Mouse (Mus musculus) left cerebral cortex, adult 9 months (tissue): ENCODE measurements around the gene Prss21.

ENCODE experiments used
- DNase-seq, 2 experiments: peaks; one replicate each; pipeline ENCODE4 v3.0.0; 2022; ENCODE audit warnings: low spot score in 2 of 2

Gene Prss21

DNA sequence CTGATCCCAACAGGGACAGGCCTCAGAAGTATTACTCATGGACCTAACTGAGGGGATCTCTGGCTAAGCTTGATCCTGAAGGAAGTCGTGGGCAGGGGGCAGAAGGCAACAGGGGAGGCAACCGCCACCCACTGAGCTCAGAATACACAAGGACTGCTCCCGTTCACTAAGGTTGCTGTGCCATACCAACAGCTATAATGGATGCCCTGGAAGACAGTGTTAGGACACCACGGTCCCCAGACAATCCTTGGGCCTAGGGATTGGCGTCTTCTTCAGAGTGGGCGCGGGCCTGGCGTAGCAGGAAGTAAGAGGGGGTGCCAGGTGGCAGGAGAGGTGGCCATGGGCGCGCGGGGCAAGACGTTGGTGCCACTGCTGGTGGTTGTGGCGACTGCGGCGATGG, at the start of gene Prss21:
Prss21 (plus strand) TSS at position 301 of the 400 bp plus-strand sequence.
- no peak for DNase-seq

DNA sequence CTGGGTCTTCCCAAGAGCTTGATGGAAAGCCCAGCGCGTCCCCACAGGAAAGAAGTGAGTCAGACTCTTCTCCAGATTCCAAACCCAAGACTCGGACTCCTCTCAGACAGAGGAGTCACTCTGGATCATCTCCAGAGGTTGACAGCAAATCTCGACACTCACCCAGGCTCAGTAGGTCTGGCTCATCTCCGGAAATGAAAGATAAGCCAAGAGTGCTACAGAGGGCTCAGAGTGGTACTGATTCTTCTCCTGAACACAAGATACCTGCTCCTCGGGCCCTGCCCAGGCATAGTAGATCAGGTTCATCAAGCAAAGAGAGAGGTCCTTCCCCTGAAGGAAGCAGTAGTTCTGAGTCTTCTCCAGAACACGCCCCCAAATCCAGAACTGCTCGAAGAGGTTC, 49.3 kb upstream of the Prss21 start:
- no peak for DNase-seq

DNA sequence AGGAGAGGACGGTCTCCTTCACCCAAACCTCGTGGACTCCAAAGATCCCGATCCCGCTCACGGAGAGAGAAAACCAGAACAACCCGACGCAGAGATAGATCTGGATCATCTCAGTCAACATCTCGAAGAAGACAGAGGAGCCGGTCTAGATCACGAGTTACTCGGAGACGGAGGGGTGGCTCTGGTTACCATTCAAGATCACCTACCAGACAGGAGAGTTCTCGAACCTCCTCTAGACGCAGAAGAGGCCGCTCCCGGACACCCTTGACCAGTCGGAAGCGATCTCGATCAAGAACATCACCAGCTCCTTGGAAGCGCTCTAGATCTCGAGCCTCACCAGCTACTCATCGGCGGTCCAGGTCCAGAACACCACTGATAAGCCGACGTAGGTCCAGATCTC, 48.6 kb upstream of the Prss21 start:
- DNase-seq: no peak

DNA sequence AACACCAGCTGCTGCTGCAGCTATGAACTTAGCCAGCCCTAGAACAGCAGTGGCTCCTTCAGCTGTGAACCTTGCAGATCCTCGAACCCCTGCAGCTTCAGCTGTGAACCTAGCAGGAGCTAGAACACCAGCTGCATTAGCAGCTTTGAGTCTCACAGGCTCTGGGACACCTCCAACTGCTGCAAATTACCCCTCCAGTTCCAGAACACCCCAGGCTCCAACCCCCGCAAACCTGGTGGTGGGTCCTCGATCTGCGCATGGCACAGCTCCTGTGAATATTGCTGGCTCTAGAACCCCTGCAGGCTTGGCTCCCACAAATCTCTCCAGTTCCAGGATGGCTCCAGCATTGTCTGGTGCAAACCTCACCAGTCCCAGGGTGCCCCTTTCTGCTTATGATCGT, 47.1 kb upstream of the Prss21 start:
- DNase-seq: no peak

DNA sequence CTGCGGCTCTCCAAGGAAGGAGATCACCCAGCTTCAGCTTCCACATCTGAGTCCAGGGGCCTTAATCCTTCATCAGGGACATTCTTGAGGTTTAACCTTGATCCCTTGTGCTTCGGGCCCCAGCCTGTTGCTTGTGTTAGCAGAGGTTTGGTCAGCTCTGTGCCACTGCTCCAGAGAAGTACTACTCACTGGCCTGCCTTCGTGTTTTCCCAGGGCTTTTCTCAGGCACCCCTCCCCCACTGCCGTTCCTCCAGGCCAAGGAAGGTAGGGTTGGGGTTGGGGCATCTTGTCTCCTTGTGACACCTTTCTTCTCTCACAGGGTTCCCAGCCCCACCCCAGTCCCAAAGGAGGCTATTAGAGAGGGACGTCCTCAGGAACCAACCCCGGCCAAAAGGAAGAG, 45.8 kb upstream of the Prss21 start:
- DNase-seq: no peak

DNA sequence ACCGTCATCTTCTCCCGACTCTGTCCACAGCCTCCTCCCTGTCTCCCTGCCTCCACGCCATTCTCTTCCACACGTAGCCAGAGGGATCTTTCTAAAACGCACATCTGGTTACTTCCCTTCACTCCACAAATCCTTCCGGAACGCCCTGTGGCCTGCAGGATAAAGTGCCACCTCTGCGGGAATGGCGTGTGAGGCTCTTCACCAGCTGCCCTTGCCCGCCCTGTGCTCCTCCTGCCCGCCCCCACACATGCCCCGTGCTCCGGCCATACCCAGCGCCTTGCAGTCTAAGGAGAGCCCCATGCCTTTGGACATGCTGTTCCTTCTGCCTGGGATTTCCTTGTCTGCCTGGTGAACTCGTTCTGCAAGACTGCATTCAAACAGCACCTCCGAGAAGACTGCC, 44.8 kb upstream of the Prss21 start:
- no peak for DNase-seq

DNA sequence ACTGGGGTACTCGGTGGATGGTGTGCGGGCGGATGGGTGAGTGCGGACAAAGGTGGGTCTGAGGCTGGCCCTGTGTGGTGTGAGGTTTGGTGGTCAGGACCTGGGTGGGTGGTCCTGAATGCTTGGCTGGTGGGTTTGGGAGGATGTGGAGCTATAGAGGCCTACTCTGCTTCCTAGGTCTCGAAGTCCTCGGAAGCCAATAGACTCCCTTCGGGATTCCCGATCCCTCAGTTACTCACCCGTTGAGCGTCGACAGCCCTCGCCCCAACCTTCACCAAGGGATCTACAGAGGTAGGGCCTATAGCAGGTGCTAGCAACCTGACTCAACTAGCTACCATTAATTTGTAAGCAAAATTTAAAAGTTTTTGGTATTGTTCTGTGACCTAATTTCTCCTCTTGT, 44.2 kb upstream of the Prss21 start:
- DNase-seq: no peak

DNA sequence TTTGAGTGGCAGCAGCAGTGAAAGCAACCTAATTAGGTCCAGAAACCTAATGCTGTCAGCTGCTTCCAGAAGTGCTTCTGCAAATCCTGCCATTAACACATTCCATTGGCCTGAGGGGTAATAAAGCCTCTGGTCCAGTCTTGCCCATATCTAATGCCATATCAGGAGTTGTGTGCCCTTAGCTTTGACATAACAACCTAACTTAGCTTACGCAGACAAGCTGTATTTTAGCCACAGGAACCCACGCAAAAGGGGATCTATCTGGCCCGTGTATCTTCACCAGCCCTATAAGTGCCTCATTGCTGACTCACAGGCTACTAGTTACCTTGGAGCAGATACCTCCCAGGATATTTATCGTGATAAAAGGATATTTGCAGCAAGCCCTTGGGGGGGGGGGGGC, 42.3 kb upstream of the Prss21 start:
- DNase-seq: no peak

DNA sequence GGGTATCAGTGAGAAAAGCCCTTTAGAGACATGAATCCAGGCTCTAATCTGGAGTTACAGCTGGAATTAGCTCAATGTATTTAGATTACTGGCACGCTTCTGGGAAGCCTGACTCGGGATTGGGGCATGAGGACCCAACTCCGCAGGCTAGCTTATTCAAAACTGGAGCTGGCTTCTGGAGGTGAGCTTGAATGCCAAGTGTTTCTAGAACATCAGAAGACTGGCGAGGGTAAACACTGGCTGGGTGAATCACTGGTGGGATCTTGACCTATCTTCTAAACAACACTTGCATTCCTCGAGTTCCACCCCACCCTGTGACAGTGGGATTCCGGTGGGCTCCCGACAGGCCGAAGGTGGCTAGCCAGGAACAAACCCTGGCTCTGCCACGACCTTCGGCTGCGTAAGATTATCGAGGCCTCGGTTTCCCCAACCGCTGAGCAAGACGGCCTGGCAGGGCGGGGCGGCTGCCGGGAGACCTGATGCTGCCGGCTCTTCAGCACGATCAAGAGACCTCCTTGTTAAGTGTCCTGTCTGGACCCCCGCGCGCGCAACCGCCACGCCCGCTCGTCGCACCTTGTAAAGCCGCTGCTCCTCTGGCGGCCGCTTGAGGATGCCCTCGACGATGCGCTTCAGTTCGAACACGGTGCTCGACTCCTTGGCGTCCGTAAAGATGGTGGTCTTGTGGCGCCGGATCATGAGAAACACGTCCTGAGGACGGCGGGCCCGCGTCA, 39.4 kb upstream of the Prss21 start:
- peak in 1 of 2 experiments; percentile 60 for DNase-seq

DNA sequence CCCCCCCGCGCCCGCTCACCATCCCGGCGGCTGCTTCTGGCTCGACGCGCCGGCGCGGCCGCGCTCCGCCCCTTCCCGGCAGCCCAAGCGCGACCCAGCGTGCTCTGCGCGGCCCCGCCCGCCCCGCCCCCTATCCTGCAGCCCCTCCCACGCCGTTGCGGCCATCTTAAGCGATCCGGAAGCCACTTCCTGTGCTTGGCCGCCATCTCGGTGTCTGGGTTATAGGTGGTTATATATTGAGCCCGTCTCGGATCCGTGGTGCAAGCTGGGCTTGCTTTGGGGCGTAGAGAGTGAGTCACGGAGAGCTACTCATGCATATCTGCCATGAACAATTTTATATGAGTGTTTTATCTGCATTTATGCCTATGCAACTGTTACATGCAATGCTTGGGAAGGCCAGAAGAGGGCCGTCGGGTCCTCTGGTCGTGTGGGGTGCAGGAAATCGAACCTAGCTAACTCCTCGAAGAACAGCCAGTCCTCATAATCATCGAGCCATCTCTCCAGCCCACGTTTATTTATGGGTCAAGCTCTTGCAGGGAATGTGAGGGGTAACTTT, 38.7 kb upstream of the Prss21 start, which contains the start of gene Elob:
Elob (minus strand) TSS at position 73 of the 556 bp plus-strand sequence.
- DNase-seq: peak; percentile 62 to 86

DNA sequence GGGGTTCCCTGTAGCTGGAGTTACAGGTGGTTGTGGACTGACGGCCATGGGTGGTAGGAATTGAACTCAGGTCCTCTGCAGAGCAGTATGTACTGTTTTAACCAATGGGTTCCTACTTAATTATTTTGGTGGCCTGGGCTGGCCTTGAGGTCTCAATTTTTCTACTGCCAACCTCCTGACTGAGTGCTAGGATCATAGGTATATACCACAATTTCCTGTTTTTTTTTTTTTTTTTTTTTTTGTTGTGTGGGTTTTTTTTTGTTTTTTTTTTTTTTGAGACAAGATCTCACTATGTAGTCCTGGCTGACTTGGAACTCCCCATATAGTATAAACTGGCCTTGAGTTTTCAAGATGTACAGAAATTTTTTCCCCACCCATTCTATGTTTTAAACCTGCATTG, 36.7 kb upstream of the Prss21 start:
- DNase-seq: no peak

DNA sequence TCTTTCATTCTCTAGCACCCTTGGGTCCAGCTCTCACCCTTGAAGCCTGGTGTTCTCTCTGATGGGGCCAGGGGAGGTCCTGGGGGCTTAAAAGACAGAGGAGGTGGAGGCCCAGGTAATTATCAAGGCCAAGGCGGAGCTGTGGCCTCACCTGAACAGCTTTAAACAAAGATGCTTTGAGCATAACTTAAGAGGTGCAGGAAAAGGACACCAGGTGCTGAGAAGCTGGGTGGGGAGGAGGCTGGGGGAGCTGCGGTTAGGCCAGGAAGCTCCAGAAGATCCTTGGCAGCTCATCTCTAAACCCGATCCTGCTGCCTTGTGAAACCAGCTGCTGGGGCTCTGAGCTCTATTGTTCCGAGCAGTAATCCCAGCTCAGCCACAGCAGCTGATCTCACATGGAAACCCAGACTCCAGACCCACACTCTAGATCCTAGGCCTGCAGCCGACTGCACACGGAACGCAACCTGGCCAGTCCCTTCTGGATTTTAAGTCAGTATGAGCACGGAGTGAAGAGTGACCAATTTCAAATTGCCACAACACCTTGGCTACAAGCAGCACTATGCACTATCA, 31.8 kb upstream of the Prss21 start, which contains the start of gene Prss33:
Prss33 (minus strand) TSS at position 51 of the 570 bp plus-strand sequence.
- no peak for DNase-seq

DNA sequence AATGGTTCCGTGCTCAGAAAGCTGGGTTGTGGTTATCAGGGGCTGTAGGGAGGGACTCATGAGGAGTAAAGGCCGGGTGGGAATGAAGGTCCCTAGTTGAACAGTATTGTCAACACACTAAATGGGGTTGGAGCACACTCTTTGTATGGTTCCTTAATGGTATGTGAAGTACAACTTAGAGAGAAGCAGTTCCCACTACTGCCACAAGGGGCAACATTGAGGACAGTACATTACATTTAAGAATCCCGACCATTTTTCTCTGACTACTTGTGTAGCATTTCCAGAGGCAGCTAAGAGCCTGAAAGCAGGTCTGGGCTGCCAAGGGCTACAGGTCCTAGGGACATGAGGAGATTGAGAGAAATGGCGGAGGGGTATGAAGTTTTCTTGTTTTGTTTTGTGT, 26.7 kb upstream of the Prss21 start:
- DNase-seq: peak in 1 of 2 experiments; percentile 63

DNA sequence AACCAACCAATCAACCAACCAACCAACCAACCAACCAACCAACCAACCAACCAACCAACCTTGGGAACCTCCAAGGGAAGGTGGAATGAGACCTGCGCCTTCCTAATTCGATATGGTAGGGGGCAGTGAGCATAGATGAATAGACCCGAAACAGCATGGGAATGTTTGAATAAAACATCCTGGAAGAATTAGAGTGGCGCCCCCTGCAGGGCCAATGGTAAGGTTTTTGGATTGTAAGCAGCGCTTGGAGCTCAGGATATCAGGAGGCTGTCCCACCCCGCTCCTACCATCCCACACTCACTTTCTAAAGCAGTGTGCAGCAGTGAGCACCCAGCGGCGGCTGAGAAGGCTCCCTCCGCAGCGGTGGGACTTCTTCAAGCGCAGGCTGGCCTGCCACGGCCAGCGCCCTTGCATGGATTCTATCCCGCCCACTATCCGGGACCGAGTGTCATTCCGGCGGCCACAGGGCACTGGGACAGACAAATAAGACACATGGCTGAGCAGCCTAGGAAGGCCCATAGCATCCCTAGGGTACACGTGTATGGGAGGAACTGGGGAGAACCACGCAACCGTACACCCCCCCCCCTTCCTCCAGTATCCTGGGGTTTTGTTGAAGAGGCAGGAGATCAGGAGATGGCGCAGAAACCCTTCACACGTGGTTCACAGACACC, 24.6 kb upstream of the Prss21 start:
- no peak for DNase-seq

DNA sequence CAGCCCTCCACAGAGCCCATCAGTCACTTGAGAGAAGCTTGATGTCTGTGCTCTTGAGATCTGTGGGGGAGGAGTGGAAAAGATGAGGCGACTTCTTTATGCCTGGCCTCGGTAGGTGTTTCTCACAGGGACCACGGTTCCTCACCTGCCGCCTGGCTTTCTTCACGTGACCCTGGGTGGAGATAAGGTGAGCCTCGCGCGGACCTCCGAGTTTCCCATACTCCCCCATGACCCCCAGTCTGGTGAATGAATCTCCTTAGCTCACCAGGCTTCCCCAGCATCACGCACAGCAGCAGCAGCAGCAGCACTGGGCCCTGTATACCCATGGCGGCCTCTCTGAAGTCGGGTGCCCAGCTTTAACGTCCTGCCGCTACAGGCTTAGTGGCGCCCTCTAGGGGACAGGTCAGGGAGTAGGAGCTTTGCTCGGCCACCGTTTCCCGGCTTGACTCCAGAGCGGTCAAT, 24.0 kb upstream of the Prss21 start, which contains the start of the genes Prss32 and Prss41:
Prss32 (plus strand) TSS at position 44 of the 462 bp plus-strand sequence.
Prss41 (minus strand) TSS at position 361 of the 462 bp plus-strand sequence.
- no peak for DNase-seq

DNA sequence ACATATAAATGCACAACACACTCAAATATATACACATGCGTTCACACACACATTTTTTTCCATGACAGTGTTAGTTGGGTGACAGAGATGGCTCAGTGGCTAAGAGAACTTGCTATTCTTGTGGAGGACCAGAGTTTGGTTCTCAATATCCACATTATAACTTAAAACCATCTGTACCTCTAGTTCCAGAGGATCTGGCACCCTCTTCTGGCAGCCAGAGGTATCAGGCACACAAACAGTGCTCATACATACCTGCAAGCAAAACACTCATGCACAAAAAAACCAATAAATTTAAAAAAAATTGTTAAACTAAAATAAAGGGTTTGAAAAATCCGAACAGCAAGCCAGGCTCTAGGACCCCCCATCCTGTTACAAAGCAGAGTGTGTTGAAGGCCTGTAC, 17.8 kb upstream of the Prss21 start:
- DNase-seq: no peak

DNA sequence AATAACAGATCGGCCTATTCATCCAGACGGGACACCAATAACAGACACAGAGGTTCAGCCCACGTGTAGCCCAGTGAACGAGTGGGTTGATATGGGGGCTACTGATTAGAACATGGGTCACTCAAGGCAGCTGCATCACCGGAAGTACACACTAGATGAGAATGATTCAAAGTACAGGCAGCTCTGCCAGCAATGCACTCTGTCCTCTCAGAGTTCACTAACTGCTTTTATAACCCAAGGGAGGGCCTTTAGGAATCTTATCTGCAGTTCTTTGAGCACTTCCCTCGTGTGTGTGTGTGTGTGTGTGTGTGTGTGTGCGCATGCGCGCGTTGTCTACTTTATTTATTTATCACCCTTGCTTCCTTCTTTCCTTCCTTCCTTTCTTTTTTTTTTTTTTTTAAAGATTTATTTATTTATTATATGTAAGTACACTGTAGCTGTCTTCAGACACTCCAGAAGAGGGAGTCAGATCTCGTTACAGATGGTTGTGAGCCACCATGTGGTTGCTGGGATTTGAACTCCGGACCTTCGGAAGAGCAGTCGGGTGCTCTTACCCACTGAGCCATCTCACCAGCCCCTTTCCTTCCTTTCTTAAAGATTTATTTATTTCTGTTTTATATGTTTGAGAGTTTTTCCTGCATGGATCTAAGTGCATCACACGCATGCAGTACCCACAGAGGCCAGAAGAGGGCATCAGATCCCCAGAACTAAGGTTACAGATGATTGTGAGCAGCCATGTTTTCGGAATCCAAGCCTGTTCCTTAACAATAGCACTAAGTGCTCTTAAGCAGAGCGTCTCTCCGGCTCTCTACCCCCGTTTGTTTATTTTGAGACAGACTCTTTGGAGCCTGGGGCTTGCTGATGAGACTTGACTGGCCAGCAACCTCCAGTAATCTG, 16.8 kb upstream of the Prss21 start:
- DNase-seq: peak in 1 of 2 experiments; percentile 66

DNA sequence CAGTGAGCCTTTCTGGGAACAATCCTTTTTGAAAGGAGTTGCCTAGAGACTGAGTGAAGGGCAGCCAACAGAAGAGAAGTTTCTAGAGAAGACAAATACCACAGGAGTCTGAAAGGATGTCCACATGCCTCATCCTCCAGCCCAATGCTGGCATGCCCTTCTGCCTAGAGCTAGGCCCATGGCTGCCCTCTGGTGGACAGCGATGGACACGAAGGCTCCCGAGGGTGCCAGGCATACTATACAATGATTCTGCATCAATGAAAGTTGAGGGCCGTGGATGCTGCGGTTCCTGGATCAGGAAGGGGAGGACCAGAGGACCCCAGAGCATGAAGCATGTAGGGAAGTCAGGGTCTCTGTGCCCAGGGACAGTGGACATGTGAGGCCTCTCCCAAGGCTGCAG, 14.6 kb upstream of the Prss21 start:
- DNase-seq: no peak

DNA sequence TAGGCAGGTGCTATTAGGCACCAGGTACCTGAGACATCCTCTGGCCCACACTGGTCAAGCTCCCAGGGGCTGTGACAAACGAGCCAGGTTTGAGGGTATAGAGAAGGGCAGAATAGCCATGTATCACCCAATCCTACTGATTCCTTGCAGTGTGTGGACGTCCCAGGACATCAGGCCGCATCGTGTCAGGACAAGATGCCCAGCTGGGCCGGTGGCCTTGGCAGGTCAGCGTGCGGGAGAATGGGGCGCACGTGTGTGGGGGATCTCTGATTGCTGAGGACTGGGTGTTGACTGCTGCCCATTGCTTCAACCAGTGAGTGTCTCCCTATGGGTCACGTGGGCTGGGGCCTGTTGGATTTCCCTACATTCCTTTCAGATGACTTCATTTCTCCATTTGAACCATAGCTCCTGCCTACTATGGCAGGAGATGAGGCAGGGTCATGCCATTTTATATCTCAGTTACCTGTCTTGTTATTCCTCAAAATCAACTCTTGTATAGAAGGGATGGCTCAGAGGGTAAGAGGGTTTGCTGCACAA, 13.6 kb upstream of the Prss21 start:
- DNase-seq: no peak

DNA sequence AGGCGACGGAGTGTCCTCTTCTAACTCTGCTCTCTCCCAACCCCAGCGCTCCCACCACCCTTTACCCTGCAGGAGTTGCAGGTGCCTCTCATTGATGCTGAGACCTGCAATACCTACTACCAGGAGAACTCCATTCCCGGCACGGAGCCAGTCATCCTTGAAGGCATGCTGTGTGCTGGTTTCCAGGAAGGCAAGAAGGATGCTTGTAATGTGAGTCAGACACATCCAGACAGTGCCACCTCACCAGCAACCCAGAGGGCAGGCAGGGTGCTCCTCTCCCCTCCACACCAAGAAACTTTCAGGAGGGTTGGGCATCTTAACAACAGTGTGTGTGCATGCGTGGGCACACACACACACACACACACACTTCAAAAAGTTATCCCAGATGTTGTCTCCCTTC, 10.7 kb upstream of the Prss21 start:
- no peak for DNase-seq

DNA sequence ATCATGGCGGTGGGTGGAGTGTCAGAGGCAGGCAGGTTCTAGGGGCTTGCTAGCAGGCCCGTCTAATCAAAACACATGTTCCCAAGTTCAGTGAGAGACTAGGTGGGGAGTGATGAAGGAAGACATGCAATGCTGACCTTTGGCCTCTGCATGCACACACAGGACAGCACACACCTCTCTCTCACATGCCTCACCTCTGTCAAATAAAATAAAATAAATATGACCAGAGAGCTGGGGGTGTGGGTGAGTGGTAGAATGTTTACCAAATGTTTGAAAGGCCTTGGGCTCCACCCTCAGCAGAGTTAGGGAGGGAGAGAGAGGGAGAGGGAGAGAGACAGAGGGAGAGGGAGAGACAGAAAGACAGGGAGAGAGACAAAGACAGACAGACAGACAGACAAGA, 9.9 kb upstream of the Prss21 start:
- no peak for DNase-seq
